Mouse (Mus musculus): ENCODE measurements around the gene Ybx2. TPM values are rescaled to one million over a fixed set of nuclear protein-coding genes. Genes with fewer than 3 reads are reported as not detected.

Gene Ybx2
- total and polyA plus RNA-seq, 2 experiments = not detected

DNA sequence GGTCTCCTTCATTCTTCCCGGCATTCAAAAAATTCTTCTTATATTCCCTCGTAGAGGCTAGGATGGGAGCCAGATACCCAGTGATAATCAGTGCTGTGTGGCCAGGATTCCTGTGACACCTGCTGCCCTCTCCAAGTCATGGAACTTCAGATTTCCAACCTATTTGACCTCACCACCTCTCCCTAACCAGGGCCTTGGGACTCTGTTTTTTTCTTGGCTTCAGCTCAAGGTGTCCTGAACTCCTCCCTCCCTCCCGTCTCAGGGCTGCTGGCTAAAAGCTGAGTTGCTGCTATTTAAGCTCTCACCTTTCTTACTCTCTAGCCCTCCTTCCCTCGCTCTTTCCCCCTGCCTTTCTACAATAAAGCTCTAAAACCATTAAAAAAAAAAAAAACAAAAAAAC lies 35.7 kb upstream of the Ybx2 start:
- no peak overlapping the region for H3K27ac ChIP-seq (replicated peaks; ENCODE audit: insufficient read depth, low read depth, low read length)
- TF ChIP-seq CTCF (IDR thresholded peaks at IDR 0.05; ENCODE audit: low read depth, low read length) (no peak), POLR2A (IDR thresholded peaks at IDR 0.05; ENCODE audit: extremely low read depth, insufficient read depth, low read length) (no peak)
- H3K79me2 ChIP-seq (ENCODE audit: control insufficient read depth, insufficient read depth, low read length) = no peaks in the 10 kb centered on the region
- 46% methylated on average over 4 of the region's 4 CpGs for WGBS
- H3K4me1 ChIP-seq (ENCODE audit: control insufficient read depth, insufficient read depth, low read length) = no peaks in the 10 kb centered on the region
- no peak for DNase-seq (ENCODE audit: extremely low read depth, low read depth, low spot score)
- H3K4me3 ChIP-seq (ENCODE audit: insufficient read depth, low read depth, low read length) = no peak overlapping the region
- peaks cover 2% of the 10 kb centered on the region; the same call in 1 of the 2 replicates for H3K36me3 ChIP-seq (ENCODE audit: control insufficient read depth, insufficient read depth, low read length)
- no peak overlapping the region for H3K9ac ChIP-seq (ENCODE audit: low read depth, low read length)
- H3K27me3 ChIP-seq (ENCODE audit: control insufficient read depth, insufficient read depth, low read length) = no peaks in the 10 kb centered on the region

DNA sequence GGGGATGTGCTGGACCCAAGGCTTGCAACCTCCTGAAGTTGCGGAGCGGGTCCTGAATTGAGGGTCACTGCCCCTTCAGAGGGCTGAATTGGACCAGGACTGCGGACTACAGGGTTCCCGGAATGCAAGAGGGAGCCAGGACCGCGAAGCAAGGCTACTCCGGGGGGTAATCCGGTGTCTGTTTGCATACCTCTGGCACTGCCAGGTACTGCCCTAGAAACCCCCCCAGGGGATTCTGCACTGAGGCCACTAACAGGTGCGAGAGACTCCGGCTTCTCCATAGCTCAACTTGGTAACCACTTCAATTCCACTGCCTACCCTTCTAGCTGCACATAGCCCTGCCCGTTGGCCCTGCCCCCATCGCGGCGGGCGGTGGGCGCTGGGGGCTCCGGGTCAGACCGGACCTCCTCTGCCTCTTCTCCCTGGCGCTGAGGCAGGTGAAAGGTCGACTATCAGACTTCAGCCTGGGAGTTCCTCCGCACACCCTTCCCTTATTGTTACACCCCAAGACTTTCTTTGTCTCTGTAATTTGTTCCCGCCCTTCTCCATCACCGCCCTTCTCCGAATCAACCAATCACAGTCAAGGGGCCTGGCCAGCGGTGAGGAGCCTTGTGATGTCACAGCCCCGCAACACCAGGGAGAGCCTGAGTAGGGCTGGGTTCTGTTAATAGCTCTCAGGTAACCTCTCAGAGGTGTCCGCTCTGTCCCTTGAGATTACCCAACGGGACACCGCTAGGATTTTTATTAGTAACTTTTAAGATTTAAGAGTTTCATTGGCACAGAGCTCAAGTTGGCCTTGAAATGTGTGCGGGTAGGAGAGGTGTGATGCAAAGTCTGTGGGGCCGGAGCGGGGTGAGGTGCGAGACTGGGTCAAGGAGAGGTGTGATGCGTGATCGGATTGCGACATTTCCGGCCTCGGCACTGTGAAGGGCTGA lies 34.9 kb upstream of the Ybx2 start, which contains the start of the genes 2810408A11Rik and Neurl4:
Gene 2810408A11Rik, minus strand, starts transcription at position 517 of the 935 bp plus-strand sequence.
Gene Neurl4, plus strand, starts transcription at position 602 of the 935 bp plus-strand sequence.
- peak; percentile 82 for DNase-seq (ENCODE audit: extremely low read depth, low read depth, low spot score)
- TF ChIP-seq POLR2A (IDR thresholded peaks at IDR 0.05; ENCODE audit: extremely low read depth, insufficient read depth, low read length) (0 out of 2 replicates have a peak, but pooled peaks have one; percentile 37), CTCF (IDR thresholded peaks at IDR 0.05; ENCODE audit: low read depth, low read length) (no peak)
- Histone ChIP-seq H3K9ac (ENCODE audit: low read depth, low read length) (peak within 1 kb of the TSS; percentile 67), H3K79me2 (ENCODE audit: control insufficient read depth, insufficient read depth, low read length) (no peaks in the 10 kb centered on the region), H3K4me1 (ENCODE audit: control insufficient read depth, insufficient read depth, low read length) (no peaks in the 10 kb centered on the region), H3K27ac (replicated peaks; ENCODE audit: insufficient read depth, low read depth, low read length) (peak within 1 kb of the TSS; percentile 69), H3K27me3 (ENCODE audit: control insufficient read depth, insufficient read depth, low read length) (no peaks in the 10 kb centered on the region), H3K4me3 (ENCODE audit: insufficient read depth, low read depth, low read length) (peak within 1 kb of the TSS; percentile 64), H3K36me3 (ENCODE audit: control insufficient read depth, insufficient read depth, low read length) (peaks cover 2% of the 10 kb centered on the region; the same call in 1 of the 2 replicates)
- WGBS = 2% methylated on average over 38 of the region's 38 CpGs

DNA sequence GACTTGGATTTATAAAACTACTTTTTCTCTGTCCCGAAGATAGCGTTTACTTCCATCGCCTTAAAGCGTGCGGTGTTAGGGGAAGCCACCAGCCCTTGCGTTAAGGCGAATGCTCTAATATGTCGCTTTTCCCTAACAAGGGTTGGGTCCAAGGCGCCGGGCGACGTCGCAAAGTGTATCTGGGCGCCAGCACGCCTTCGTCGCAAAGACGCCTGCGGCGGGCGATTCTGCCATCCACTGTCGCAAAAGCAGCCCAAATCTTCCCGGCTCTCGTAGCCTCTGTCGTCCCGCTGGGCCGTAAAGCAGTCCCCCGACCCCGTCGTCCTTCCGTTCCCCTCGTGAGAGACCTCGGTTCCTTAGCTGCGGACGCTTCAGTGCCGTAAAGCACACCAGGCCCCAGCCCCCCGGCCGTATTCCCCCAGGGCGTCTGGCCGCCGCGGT lies 34.2 kb upstream of the Ybx2 start:
- no peaks in the 10 kb centered on the region for H3K4me1 ChIP-seq (ENCODE audit: control insufficient read depth, insufficient read depth, low read length)
- WGBS = 0% methylated on average over 42 of the region's 42 CpGs
- H3K36me3 ChIP-seq (ENCODE audit: control insufficient read depth, insufficient read depth, low read length) = peaks cover 2% of the 10 kb centered on the region; the same call in 1 of the 2 replicates
- H3K9ac ChIP-seq (ENCODE audit: low read depth, low read length) = peak overlapping the region; percentile 67
- no peaks in the 10 kb centered on the region for H3K79me2 ChIP-seq (ENCODE audit: control insufficient read depth, insufficient read depth, low read length)
- peak overlapping the region; percentile 69 for H3K27ac ChIP-seq (replicated peaks; ENCODE audit: insufficient read depth, low read depth, low read length)
- DNase-seq (ENCODE audit: extremely low read depth, low read depth, low spot score) = peak; percentile 88
- no peaks in the 10 kb centered on the region for H3K27me3 ChIP-seq (ENCODE audit: control insufficient read depth, insufficient read depth, low read length)
- peak overlapping the region; percentile 64 for H3K4me3 ChIP-seq (ENCODE audit: insufficient read depth, low read depth, low read length)
- TF ChIP-seq CTCF (IDR thresholded peaks at IDR 0.05; ENCODE audit: low read depth, low read length) = no peak
- 0 out of 2 replicates have a peak, but pooled peaks have one; percentile 46 for TF ChIP-seq POLR2A (IDR thresholded peaks at IDR 0.05; ENCODE audit: extremely low read depth, insufficient read depth, low read length)

DNA sequence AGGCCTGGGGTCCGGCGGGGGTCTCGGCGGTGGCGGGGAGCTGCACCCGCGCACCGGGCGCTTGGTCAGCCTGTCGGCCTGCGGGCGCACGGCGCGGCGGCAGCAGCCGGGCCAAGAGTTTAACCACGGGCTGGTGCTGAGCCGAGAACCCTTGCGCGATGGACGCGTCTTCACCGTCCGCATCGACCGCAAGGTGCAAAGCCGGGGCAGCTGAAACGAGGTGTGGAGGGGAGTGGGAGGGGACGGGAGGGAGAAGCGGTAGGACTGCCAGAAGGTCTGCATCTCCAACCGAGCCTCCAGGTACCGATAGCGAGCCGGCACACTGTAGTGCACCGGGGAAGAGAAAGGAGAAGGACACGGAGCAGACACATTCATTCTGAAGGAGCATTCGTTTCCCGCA lies 33.6 kb upstream of the Ybx2 start:
- no peaks in the 10 kb centered on the region for H3K79me2 ChIP-seq (ENCODE audit: control insufficient read depth, insufficient read depth, low read length)
- WGBS = under 1% methylated on average over 39 of the region's 39 CpGs
- TF ChIP-seq CTCF (IDR thresholded peaks at IDR 0.05; ENCODE audit: low read depth, low read length) (no peak), POLR2A (IDR thresholded peaks at IDR 0.05; ENCODE audit: extremely low read depth, insufficient read depth, low read length) (no peak)
- no peak for DNase-seq (ENCODE audit: extremely low read depth, low read depth, low spot score)
- peak overlapping the region; percentile 67 for H3K9ac ChIP-seq (ENCODE audit: low read depth, low read length)
- peaks cover 3% of the 10 kb centered on the region; the same call in 1 of the 2 replicates for H3K36me3 ChIP-seq (ENCODE audit: control insufficient read depth, insufficient read depth, low read length)
- H3K4me1 ChIP-seq (ENCODE audit: control insufficient read depth, insufficient read depth, low read length) = no peaks in the 10 kb centered on the region
- H3K4me3 ChIP-seq (ENCODE audit: insufficient read depth, low read depth, low read length) = peak overlapping the region; percentile 64
- no peak overlapping the region for H3K27ac ChIP-seq (replicated peaks; ENCODE audit: insufficient read depth, low read depth, low read length)
- no peaks in the 10 kb centered on the region for H3K27me3 ChIP-seq (ENCODE audit: control insufficient read depth, insufficient read depth, low read length)

DNA sequence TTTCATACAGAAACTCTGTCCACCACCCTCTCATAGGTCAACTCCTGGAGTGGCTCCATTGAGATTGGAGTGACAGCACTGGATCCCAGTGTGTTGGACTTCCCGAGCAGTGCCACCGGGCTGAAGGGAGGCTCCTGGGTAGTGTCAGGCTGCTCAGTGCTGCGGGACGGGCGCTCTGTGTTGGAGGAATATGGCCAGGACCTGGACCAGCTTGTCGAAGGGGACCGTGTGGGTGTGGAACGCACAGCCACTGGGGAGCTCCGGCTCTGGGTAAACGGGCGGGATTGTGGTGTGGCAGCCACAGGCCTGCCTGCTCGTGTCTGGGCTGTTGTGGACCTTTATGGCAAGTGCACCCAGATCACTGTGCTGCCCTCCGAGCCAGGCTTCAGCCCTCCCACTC lies 32.6 kb upstream of the Ybx2 start:
- no peak overlapping the region for H3K27ac ChIP-seq (replicated peaks; ENCODE audit: insufficient read depth, low read depth, low read length)

More for the DNA sequence above, 32.6 kb upstream of the Ybx2 start:
- TF ChIP-seq CTCF (IDR thresholded peaks at IDR 0.05; ENCODE audit: low read depth, low read length) = no peak
- no peak for TF ChIP-seq POLR2A (IDR thresholded peaks at IDR 0.05; ENCODE audit: extremely low read depth, insufficient read depth, low read length)
- Histone ChIP-seq H3K4me1 (ENCODE audit: control insufficient read depth, insufficient read depth, low read length) (no peaks in the 10 kb centered on the region), H3K79me2 (ENCODE audit: control insufficient read depth, insufficient read depth, low read length) (no peaks in the 10 kb centered on the region), H3K36me3 (ENCODE audit: control insufficient read depth, insufficient read depth, low read length) (peaks cover 11% of the 10 kb centered on the region), H3K9ac (ENCODE audit: low read depth, low read length) (no peak overlapping the region), H3K27me3 (ENCODE audit: control insufficient read depth, insufficient read depth, low read length) (no peaks in the 10 kb centered on the region), H3K4me3 (ENCODE audit: insufficient read depth, low read depth, low read length) (no peak overlapping the region)
- 89% methylated on average over 13 of the region's 13 CpGs for WGBS
- no peak for DNase-seq (ENCODE audit: extremely low read depth, low read depth, low spot score)

Measured in liver, adult 2 months (tissue).